11 mouse cellular contexts compared by ENCODE assay signal in genomic region chr2:165869257-165869656, GRCm38 (mm10). TPM values are rescaled to one million over a fixed set of nuclear protein-coding genes. Genes with fewer than 3 reads are reported as not detected.
DNase-seq lines count a peak whose midpoint lies in the region; ATAC-seq and TF ChIP-seq lines count a peak whose summit lies in the region.
"Had no signal": no experiment of that assay in that cellular context is flagged by ENCODE, and none has a peak within 500 bp of the region (broad histone marks: within the 10 kb centered on the region; RNA-seq: fewer than 3 reads in every experiment).

No protein-coding gene starts in this region.

- peak overlapping the region; percentile 86; the same call in 1 of the 2 replicates for H3K27ac ChIP-seq in forebrain, embryonic 15.5 days (replicated peaks)
- no peak overlapping the region for H3K27ac ChIP-seq in forebrain, embryonic 11.5 days (ENCODE audit: low read depth, low read length)
- H3K27ac ChIP-seq in layer of hippocampus, adult 2 months: peak overlapping the region; percentile 90
- H3K27ac ChIP-seq in hindbrain, embryonic 13.5 days: peak overlapping the region; percentile 92
- H3K27ac ChIP-seq in midbrain, embryonic 14.5 days (replicated peaks; ENCODE audit: low read depth, low read length): peak overlapping the region; percentile 86; the same call in 1 of the 2 replicates
- H3K27ac ChIP-seq: macrophage had no signal

- ATAC-seq in forebrain, embryonic 15.5 days (replicated peaks): no peak
- no peak for ATAC-seq in forebrain, embryonic 11.5 days (replicated peaks; ENCODE audit: low FRiP score)
- ATAC-seq in hindbrain, embryonic 13.5 days (ENCODE audit: low FRiP score): no peak
- no peak for ATAC-seq in midbrain, embryonic 14.5 days (ENCODE audit: low FRiP score, low TSS enrichment)
- ATAC-seq: forebrain, embryonic 16.5 days had no signal

- H3K4me1 ChIP-seq in forebrain, embryonic 15.5 days: peaks cover 63% of the 10 kb centered on the region
- peaks cover 17% of the 10 kb centered on the region for H3K4me1 ChIP-seq in forebrain, embryonic 11.5 days (replicated peaks; ENCODE audit: control insufficient read depth, insufficient read depth, low read length)
- H3K4me1 ChIP-seq in hindbrain, embryonic 13.5 days (replicated peaks): peaks cover 89% of the 10 kb centered on the region
- peaks cover 52% of the 10 kb centered on the region for H3K4me1 ChIP-seq in midbrain, embryonic 14.5 days (ENCODE audit: control insufficient read depth, insufficient read depth, low read length)

- peaks cover 21% of the 10 kb centered on the region for H3K36me3 ChIP-seq in forebrain, embryonic 15.5 days
- H3K36me3 ChIP-seq in forebrain, embryonic 11.5 days (ENCODE audit: control insufficient read depth, insufficient read depth, low read length): no peaks in the 10 kb centered on the region; the same call in 1 of the 2 replicates
- peaks cover 34% of the 10 kb centered on the region for H3K36me3 ChIP-seq in hindbrain, embryonic 13.5 days
- H3K36me3 ChIP-seq in midbrain, embryonic 14.5 days (ENCODE audit: control insufficient read depth, insufficient read depth, low read length): peaks cover 17% of the 10 kb centered on the region

- no peaks in the 10 kb centered on the region for H3K9me3 ChIP-seq in forebrain, embryonic 15.5 days
- no peaks in the 10 kb centered on the region for H3K9me3 ChIP-seq in forebrain, embryonic 11.5 days (ENCODE audit: control insufficient read depth, low read length)
- H3K9me3 ChIP-seq in hindbrain, embryonic 13.5 days: no peaks in the 10 kb centered on the region
- H3K9me3 ChIP-seq in midbrain, embryonic 14.5 days (ENCODE audit: control insufficient read depth, low read length): no peaks in the 10 kb centered on the region

- TF ChIP-seq CTCF in layer of hippocampus, adult 2 months (conservative IDR thresholded peaks at IDR 0.05): no peak

- H3K4me2 ChIP-seq in forebrain, embryonic 15.5 days (replicated peaks): no peak overlapping the region
- H3K4me2 ChIP-seq in forebrain, embryonic 11.5 days (ENCODE audit: low read depth, low read length, severe bottlenecking): no peak overlapping the region
- no peak overlapping the region for H3K4me2 ChIP-seq in hindbrain, embryonic 13.5 days
- H3K4me2 ChIP-seq in midbrain, embryonic 14.5 days (ENCODE audit: low read length): no peak overlapping the region

- WGBS in forebrain, embryonic 15.5 days: 55% methylated on average over 1 of the region's 1 CpGs
- 85% methylated on average over 1 of the region's 1 CpGs for WGBS in forebrain, embryonic 11.5 days
- 43% methylated on average over 1 of the region's 1 CpGs for WGBS in hindbrain, embryonic 13.5 days
- WGBS in midbrain, embryonic 14.5 days: 52% methylated on average over 1 of the region's 1 CpGs

- H3K4me3 ChIP-seq in forebrain, embryonic 15.5 days: no peak overlapping the region
- no peak overlapping the region for H3K4me3 ChIP-seq in forebrain, embryonic 11.5 days (ENCODE audit: low read depth, low read length)
- no peak overlapping the region for H3K4me3 ChIP-seq in layer of hippocampus, adult 2 months
- no peak overlapping the region for H3K4me3 ChIP-seq in hindbrain, embryonic 13.5 days
- H3K4me3 ChIP-seq in midbrain, embryonic 14.5 days (replicated peaks; ENCODE audit: low read depth, low read length): no peak overlapping the region

- no peak for DNase-seq in forebrain, embryonic 11.5 days (ENCODE audit: low spot score)
- no peak for DNase-seq in layer of hippocampus, adult 2 months (ENCODE audit: low spot score in 2 of 2)
- DNase-seq in layer of hippocampus, adult 8-10 months (ENCODE audit: low spot score in 2 of 2): no peak
- DNase-seq in midbrain, embryonic 14.5 days: no peak
- DNase-seq in left cerebral cortex, postnatal 36 days (ENCODE audit: low spot score in 2 of 2): no peak
- DNase-seq in urinary bladder, postnatal 36 days (ENCODE audit: low spot score in 2 of 2): no peak
- DNase-seq: cerebellum, postnatal 36 days had no signal

- intact Hi-C loops in left cerebral cortex, postnatal 36 days (cut with DNase I): no loop called here

- no peak overlapping the region for H3K9ac ChIP-seq in forebrain, embryonic 15.5 days (replicated peaks)
- no peak overlapping the region for H3K9ac ChIP-seq in forebrain, embryonic 11.5 days (ENCODE audit: low read length)
- no peak overlapping the region; the same call in 1 of the 2 replicates for H3K9ac ChIP-seq in hindbrain, embryonic 13.5 days
- H3K9ac ChIP-seq in midbrain, embryonic 14.5 days (replicated peaks; ENCODE audit: low read length): no peak overlapping the region

- H3K27me3 ChIP-seq in forebrain, embryonic 15.5 days: no peaks in the 10 kb centered on the region
- no peaks in the 10 kb centered on the region for H3K27me3 ChIP-seq in forebrain, embryonic 11.5 days (ENCODE audit: control insufficient read depth, insufficient read depth, low read length)
- no peaks in the 10 kb centered on the region for H3K27me3 ChIP-seq in hindbrain, embryonic 13.5 days
- no peaks in the 10 kb centered on the region for H3K27me3 ChIP-seq in midbrain, embryonic 14.5 days (ENCODE audit: control insufficient read depth, insufficient read depth, low read length)

RNA-seq across cellular contexts. Expression of gene Zmynd8, which starts 29.6 kb away (rescaled TPM):
- polyA plus RNA-seq in forebrain, embryonic 15.5 days (2015; fragmentation: Nextera tagmentation; extraction: Ambion mirVana): 81.0 and 85.9 TPM in 2 replicates
- 54.3 and 61.5 TPM in 2 replicates for polyA plus RNA-seq in forebrain, embryonic 11.5 days (2014; fragmentation: Nextera tagmentation; extraction: Ambion mirVana)
- 100 to 1,000 TPM; 173 to 186 TPM for total RNA-seq in layer of hippocampus, adult 2 months (2021)
- 100 to 1,000 TPM; 128 to 162 (median 147) TPM for total RNA-seq in layer of hippocampus, adult 8-10 months (2022)
- polyA plus RNA-seq in hindbrain, embryonic 13.5 days (2015; fragmentation: Nextera tagmentation; extraction: Ambion mirVana): 82.2 and 86.6 TPM in 2 replicates
- polyA plus RNA-seq in midbrain, embryonic 14.5 days (2014; fragmentation: Nextera tagmentation; extraction: Ambion mirVana): 64.4 and 67.8 TPM in 2 replicates
- total RNA-seq in left cerebral cortex, postnatal 36 days (2021): 100 to 1,000 TPM; 119 to 184 TPM
